Mouse (Mus musculus) midbrain, embryonic 10.5 days (tissue): ENCODE measurements at regions not wholly inside any gene's neighbourhood (a gene's known extent, or its start where the extent isn't known, plus 50 kb on each side); places are given as distances from the start of the nearest gene placed in this dataset.

Experiments
- DNase-seq: peaks from one replicate; pipeline ENCODE4 v3.0.0-alpha.2; 2017; ENCODE audit warnings: low spot score
- H3K27ac ChIP-seq: fragments of 300-500 bp; sonication (generic); replicated peaks from 2 replicates; pipeline ENCODE4 v1.5.1; 2016; ENCODE audit warnings: mild to moderate bottlenecking
- H3K27me3 ChIP-seq: fragments of 300-500 bp; sonication (generic); 2 replicates; pipeline ENCODE4 v1.6.1; 2016; ENCODE audit warnings: low read depth, mild to moderate bottlenecking; ENCODE audit not compliant: poor library complexity, severe bottlenecking
- H3K36me3 ChIP-seq: fragments of 300-500 bp; sonication (generic); 2 replicates; pipeline ENCODE4 v1.6.1; 2016; ENCODE audit warnings: mild to moderate bottlenecking, moderate library complexity
- H3K4me1 ChIP-seq: fragments of 300-500 bp; sonication (generic); 2 replicates; pipeline ENCODE4 v1.6.1; 2016
- H3K4me3 ChIP-seq: fragments of 300-500 bp; sonication (generic); 2 replicates; pipeline ENCODE4 v1.5.1; 2016; ENCODE audit warnings: mild to moderate bottlenecking, moderate library complexity
- H3K9me3 ChIP-seq: fragments of 300-500 bp; sonication (generic); replicated peaks from 2 replicates; pipeline ENCODE4 v1.6.1; 2016; ENCODE audit warnings: mild to moderate bottlenecking
- WGBS: fragments of 180-500 bp; shearing (Covaris S2); methylation state at CpG from one replicate; pipeline ENCODE4 v1.1.7; 2016; 5-methylcytosine and 5-hydroxymethylcytosine counted together

DNA sequence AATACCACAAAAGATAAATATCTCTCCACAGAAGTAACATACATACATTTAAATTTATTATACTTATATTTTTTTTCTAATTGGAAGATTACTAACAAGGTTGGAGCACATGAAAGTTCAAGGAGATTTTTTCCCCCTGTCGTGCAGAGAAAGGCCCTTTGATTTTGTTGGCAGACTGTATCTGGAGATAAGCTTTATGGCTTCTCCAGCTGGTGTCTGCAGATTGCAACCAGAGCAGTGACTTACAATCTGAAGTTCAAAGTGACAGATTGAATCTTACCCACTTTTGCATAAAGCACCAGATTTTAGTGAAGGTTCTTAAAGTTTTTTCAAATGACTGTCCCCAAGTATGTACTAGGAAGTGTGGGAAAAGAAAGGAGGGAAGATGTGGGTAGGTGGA, 50.2 kb upstream of the Nox4 start:
- Histone ChIP-seq H3K27me3 (no peaks in the 10 kb centered on the region), H3K4me1 (no peaks in the 10 kb centered on the region), H3K9me3 (no peaks in the 10 kb centered on the region), H3K27ac (no peak overlapping the region), H3K4me3 (no peak overlapping the region), H3K36me3 (no peaks in the 10 kb centered on the region)
- DNase-seq = no peak
- 87% methylated on average over 1 of the region's 1 CpGs for WGBS
